Mouse (Mus musculus): ENCODE measurements around the gene Sumf2.
"Not testable (repeated sequence)": the region's sequence is repeated elsewhere in the genome, so short reads cannot be mapped to it uniquely, and the experiment has no call there.

Gene Sumf2

GRCm38 (mm10) chr5:129886271-129886670 lies 39.5 kb downstream of the Sumf2 start:
- DNase-seq (ENCODE audit: low read depth, low spot score) = no peak
- H3K27me3 ChIP-seq (ENCODE audit: control insufficient read depth, insufficient read depth, low read length, poor library complexity, severe bottlenecking) = no peaks in the 10 kb centered on the region
- H3K36me3 ChIP-seq (ENCODE audit: control insufficient read depth, insufficient read depth, low read length, poor library complexity, severe bottlenecking) = peaks cover 10% of the 10 kb centered on the region

- DNase-seq (ENCODE audit: low read depth, low spot score) = peak; percentile 95
- no peaks in the 10 kb centered on the region for H3K27me3 ChIP-seq (ENCODE audit: control insufficient read depth, insufficient read depth, low read length, poor library complexity, severe bottlenecking)
- H3K36me3 ChIP-seq (ENCODE audit: control insufficient read depth, insufficient read depth, low read length, poor library complexity, severe bottlenecking) = peaks cover 6% of the 10 kb centered on the region; the same call in 1 of the 2 replicates
Observed at GRCm38 (mm10) chr5:129886911-129887636, 40.3 kb downstream of the Sumf2 start, which contains the start of gene Chchd2. Chchd2 (minus strand) TSS chr5:129887470.

GRCm38 (mm10) chr5:129890390-129890789 lies 43.6 kb downstream of the Sumf2 start:
- not testable (repeated sequence) for H3K27me3 ChIP-seq (ENCODE audit: control insufficient read depth, insufficient read depth, low read length, poor library complexity, severe bottlenecking); DNase-seq (ENCODE audit: low read depth, low spot score); H3K36me3 ChIP-seq (ENCODE audit: control insufficient read depth, insufficient read depth, low read length, poor library complexity, severe bottlenecking)

- no peaks in the 10 kb centered on the region for H3K27me3 ChIP-seq (ENCODE audit: control insufficient read depth, insufficient read depth, low read length, poor library complexity, severe bottlenecking)
- H3K36me3 ChIP-seq (ENCODE audit: control insufficient read depth, insufficient read depth, low read length, poor library complexity, severe bottlenecking) = no peaks in the 10 kb centered on the region
- DNase-seq (ENCODE audit: low read depth, low spot score) = peak; percentile 93
Observed at GRCm38 (mm10) chr5:129895198-129896088, 48.7 kb downstream of the Sumf2 start, which contains the start of gene Zbed5. Zbed5 (plus strand) TSS chr5:129895723.

GRCm38 (mm10) chr5:129898449-129898848 lies 51.7 kb downstream of the Sumf2 start, which contains the start of gene Phkg1:
Phkg1 (minus strand) TSS chr5:129898549.
- H3K27me3 ChIP-seq (ENCODE audit: control insufficient read depth, insufficient read depth, low read length, poor library complexity, severe bottlenecking) = no peaks in the 10 kb centered on the region
- DNase-seq (ENCODE audit: low read depth, low spot score) = no peak
- H3K36me3 ChIP-seq (ENCODE audit: control insufficient read depth, insufficient read depth, low read length, poor library complexity, severe bottlenecking) = no peaks in the 10 kb centered on the region

GRCm38 (mm10) chr5:129907775-129908174 lies 61.0 kb downstream of the Sumf2 start:
- Histone ChIP-seq H3K36me3 (ENCODE audit: control insufficient read depth, insufficient read depth, low read length, poor library complexity, severe bottlenecking) (no peaks in the 10 kb centered on the region), H3K27me3 (ENCODE audit: control insufficient read depth, insufficient read depth, low read length, poor library complexity, severe bottlenecking) (no peaks in the 10 kb centered on the region)
- DNase-seq (ENCODE audit: low read depth, low spot score) = no peak

- no peaks in the 10 kb centered on the region for H3K27me3 ChIP-seq (ENCODE audit: control insufficient read depth, insufficient read depth, low read length, poor library complexity, severe bottlenecking)
- H3K36me3 ChIP-seq (ENCODE audit: control insufficient read depth, insufficient read depth, low read length, poor library complexity, severe bottlenecking) = no peaks in the 10 kb centered on the region
- peak; percentile 82 for DNase-seq (ENCODE audit: low read depth, low spot score)
Observed at GRCm38 (mm10) chr5:129908242-129908965, 61.6 kb downstream of the Sumf2 start, which contains the start of gene Nupr1l. Nupr1l (plus strand) TSS chr5:129908540.

- H3K36me3 ChIP-seq (ENCODE audit: control insufficient read depth, insufficient read depth, low read length, poor library complexity, severe bottlenecking) = no peaks in the 10 kb centered on the region
- H3K27me3 ChIP-seq (ENCODE audit: control insufficient read depth, insufficient read depth, low read length, poor library complexity, severe bottlenecking) = no peaks in the 10 kb centered on the region
- no peak for DNase-seq (ENCODE audit: low read depth, low spot score)
Observed at GRCm38 (mm10) chr5:129909147-129909546, 62.4 kb downstream of the Sumf2 start.

- H3K27me3 ChIP-seq (ENCODE audit: control insufficient read depth, insufficient read depth, low read length, poor library complexity, severe bottlenecking) = no peaks in the 10 kb centered on the region
- no peaks in the 10 kb centered on the region for H3K36me3 ChIP-seq (ENCODE audit: control insufficient read depth, insufficient read depth, low read length, poor library complexity, severe bottlenecking)
- no peak for DNase-seq (ENCODE audit: low read depth, low spot score)
Observed at GRCm38 (mm10) chr5:129909591-129909990, 62.8 kb downstream of the Sumf2 start.

All from splenic B cell, adult 2 months (primary cell).